Mouse (Mus musculus): Measurements from ENCODE around the gene Pou3f3. TPM values are rescaled to one million over a fixed set of nuclear protein-coding genes. Genes with fewer than 3 reads are reported as not detected.
A peak's percentile ranks its signal among the peaks of the same experiment; 100 is the strongest.

The Pou3f3 gene
- polyA plus RNA-seq, 1 experiment from 2014 or later, result 52.0 TPM

DNA sequence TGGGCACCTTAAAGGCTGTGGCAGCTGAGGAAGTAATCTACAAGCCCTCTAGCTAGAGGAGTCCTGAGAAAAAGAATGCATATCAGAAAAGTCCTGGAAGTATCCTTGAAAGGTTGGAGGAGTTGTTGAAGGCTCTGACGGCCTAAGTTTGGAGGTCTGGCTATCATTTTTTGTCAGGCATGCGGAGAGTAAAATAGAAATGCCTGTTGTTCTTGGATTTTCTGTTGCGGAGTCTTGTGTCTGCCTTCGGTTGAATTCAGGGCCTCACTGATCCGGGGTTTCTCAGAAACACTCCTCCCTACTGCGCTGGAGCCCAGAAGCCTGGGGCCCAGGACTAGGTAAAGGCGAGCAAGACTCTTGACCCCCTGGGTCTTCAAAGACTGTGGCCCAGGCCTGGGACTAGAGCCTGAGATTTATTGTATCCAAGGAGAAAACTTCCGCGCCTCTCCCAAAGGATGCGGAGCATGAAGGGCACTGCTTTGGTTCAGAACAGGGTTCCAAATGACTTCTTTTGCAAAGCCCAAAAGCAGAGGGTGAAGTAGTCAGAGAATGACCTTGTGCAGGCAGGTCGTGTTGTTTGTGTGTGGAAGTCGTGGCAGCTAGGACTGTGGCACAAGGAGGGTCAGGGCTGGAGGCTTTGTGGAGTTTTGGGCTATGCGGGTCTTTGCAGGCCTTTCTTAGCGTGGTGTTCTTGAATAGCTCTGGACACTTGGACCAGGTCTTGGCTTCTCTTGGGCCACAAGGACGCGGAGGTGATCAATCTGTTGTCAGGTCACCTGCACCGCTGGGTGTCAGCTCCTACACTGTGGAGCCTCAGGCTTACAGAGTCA is 9.6 kb downstream of the Pou3f3 start:
- peak overlapping the region; percentile 89 for H3K27ac ChIP-seq (replicated peaks)
- 0 out of 2 replicates have a peak, but pooled peaks have one; percentile 3 for ATAC-seq (replicated peaks)
- peak overlapping the region; percentile 42 for H3K4me3 ChIP-seq
- 11% methylated on average over 17 of the region's 17 CpGs for WGBS
- no peaks in the 10 kb centered on the region for H3K27me3 ChIP-seq
- no peaks in the 10 kb centered on the region for H3K9me3 ChIP-seq
- peak overlapping the region; percentile 57 for H3K9ac ChIP-seq (replicated peaks)
- peaks cover 67% of the 10 kb centered on the region for H3K4me1 ChIP-seq
- H3K36me3 ChIP-seq, result no peaks in the 10 kb centered on the region
- peak overlapping the region; percentile 60 for H3K4me2 ChIP-seq (replicated peaks)

DNA sequence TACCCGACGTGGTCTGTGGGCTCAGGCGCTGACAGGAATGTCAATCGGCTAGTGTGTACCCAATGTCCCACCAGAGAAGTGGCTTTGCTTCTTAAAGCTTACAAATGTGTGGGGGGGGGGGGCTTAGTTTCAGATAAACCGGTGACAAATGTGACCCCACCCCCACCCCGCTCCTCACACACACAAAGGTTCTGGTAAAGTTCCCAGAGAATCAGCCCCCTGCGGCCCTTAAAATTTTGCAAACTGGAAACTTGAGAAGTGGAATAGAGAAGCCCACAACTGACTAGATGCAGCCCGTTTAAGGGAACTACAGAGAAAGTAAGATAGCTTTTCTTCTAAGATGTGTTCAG is 10.2 kb downstream of the Pou3f3 start:
- Histone ChIP-seq H3K27me3 (no peaks in the 10 kb centered on the region), H3K27ac (replicated peaks) (peak overlapping the region; percentile 89), H3K9ac (replicated peaks) (peak overlapping the region; percentile 57), H3K4me3 (peak overlapping the region; percentile 42), H3K4me1 (peaks cover 73% of the 10 kb centered on the region), H3K4me2 (replicated peaks) (peak overlapping the region; percentile 60), H3K36me3 (no peaks in the 10 kb centered on the region), H3K9me3 (no peaks in the 10 kb centered on the region)
- WGBS, result 8% methylated on average over 8 of the region's 8 CpGs
- ATAC-seq (replicated peaks), result no peak

DNA sequence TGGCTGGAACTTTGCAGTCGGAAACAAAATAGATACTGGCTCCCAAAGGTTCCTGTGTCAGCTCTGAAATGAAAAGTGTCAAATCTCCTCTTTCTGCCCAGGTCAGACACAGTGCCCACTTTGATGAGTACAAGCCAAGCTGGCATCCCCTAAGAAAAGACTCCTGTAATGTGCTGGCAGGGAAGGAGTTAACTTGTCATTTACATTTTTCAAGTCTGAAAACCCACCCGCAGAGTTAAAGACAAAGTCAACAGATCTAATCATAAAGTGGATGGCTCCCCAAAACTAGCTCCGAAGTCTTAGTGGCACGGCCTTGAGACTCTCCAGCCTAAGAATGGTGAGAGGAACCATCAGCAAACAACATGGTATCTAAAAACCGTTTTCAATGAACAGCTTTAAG is 11.6 kb downstream of the Pou3f3 start:
- H3K4me1 ChIP-seq, result peaks cover 85% of the 10 kb centered on the region
- H3K27ac ChIP-seq (replicated peaks), result peak overlapping the region; percentile 89
- no peak for ATAC-seq (replicated peaks)
- H3K9me3 ChIP-seq, result no peaks in the 10 kb centered on the region
- no peaks in the 10 kb centered on the region for H3K27me3 ChIP-seq
- peak overlapping the region; percentile 60 for H3K4me2 ChIP-seq (replicated peaks)
- H3K4me3 ChIP-seq, result peak overlapping the region; percentile 56
- H3K9ac ChIP-seq (replicated peaks), result peak overlapping the region; percentile 65; the same call in 1 of the 2 replicates
- whole genome bisulfite sequencing, result 7% methylated on average over 5 of the region's 5 CpGs
- no peaks in the 10 kb centered on the region for H3K36me3 ChIP-seq

DNA sequence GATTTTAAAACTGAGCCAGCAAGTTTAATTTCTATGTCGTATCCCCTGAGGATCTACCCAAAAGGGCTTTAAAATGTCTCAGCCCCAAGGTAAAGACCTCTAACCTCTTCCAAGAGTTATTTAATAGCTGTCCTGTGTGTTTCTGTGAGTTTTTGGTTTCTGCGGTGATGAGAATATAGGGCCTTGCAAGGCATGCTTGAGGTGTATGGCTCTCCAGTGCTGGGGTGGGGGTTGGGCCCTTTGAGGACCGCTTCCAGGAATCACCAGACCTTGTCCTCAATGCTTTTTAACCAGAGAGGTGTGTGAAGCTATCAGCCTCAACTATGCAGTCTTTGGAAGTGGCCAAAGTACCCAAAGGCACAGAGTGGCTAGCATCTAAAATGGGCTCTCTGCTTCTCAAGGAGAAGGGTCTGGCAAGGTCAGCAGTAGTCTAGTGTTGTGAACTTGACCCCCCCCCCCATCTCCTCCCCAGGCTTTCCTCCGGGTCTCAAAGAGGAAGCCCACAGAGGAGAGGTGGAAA is 12.1 kb downstream of the Pou3f3 start:
- no peaks in the 10 kb centered on the region for H3K36me3 ChIP-seq
- peak overlapping the region; percentile 89 for H3K27ac ChIP-seq (replicated peaks)
- ATAC-seq (replicated peaks), result no peak
- H3K9me3 ChIP-seq, result no peaks in the 10 kb centered on the region
- 10% methylated on average over 4 of the region's 4 CpGs for WGBS
- peak overlapping the region; percentile 65 for H3K9ac ChIP-seq (replicated peaks)
- peaks cover 85% of the 10 kb centered on the region for H3K4me1 ChIP-seq
- H3K4me3 ChIP-seq, result peak overlapping the region; percentile 56
- peak overlapping the region; percentile 60 for H3K4me2 ChIP-seq (replicated peaks)
- H3K27me3 ChIP-seq, result no peaks in the 10 kb centered on the region

DNA sequence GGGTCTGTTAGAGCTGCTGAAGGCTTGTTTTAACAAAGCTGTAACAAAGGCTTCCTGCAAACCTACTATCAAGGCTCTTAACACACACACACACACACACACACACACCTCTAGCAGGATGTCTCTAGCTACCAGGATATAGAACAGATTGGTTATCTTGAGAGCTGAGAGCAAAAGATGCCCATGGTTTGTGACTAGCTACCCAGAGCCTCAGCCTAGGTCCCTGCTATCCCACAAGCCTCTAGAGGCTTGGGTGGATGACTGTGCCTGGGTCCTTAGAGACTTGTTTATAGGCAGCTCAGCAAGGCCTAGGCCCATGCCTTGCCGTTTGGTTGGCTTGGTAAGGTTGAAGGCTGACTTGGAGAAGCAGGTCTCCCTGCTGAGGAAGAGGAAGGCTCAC is 13.5 kb downstream of the Pou3f3 start:
- Histone ChIP-seq H3K4me1 (peaks cover 85% of the 10 kb centered on the region), H3K36me3 (no peaks in the 10 kb centered on the region), H3K4me3 (peak overlapping the region; percentile 56), H3K9me3 (no peaks in the 10 kb centered on the region), H3K27ac (replicated peaks) (peak overlapping the region; percentile 89), H3K9ac (replicated peaks) (peak overlapping the region; percentile 65), H3K4me2 (replicated peaks) (peak overlapping the region; percentile 60), H3K27me3 (no peaks in the 10 kb centered on the region)
- WGBS, result 18% methylated on average over 1 of the region's 1 CpGs
- no peak for ATAC-seq (replicated peaks)

DNA sequence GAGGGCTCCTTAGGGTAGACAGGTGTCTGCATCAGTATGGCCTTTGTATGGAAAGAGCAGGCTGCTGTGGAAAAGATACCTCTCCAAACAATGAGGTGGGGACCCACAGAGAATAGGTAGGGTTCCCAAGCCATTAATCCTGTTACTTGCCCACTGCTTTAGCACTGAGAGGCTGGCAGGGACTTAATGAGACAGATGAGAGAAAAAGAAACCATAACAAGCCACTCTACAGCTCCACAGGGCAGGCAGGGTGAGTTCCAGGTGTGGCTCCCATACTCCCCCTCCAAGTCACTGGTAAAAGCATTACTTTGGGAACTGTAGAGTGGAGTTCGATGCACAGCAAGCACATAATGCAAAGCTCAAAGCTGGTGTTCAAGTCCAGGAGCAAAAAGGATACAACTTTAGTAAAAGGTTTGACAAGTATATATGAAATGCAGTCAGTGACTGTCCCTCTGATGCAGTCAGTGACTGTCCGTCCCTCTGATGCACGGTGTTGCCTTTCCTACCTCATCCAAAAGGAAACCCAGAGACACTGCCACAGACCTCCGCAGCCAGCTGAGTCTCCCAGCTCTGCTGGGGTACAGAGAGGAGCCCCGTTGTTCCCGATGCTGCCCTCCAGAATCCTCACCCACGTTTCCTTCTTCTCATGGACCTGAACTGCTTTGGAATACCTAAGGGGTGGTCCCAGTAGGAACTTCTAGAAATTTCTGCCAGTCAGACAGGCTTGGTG is 14.0 kb downstream of the Pou3f3 start:
- Histone ChIP-seq H3K27ac (replicated peaks) (peak overlapping the region; percentile 89), H3K27me3 (no peaks in the 10 kb centered on the region), H3K4me2 (replicated peaks) (peak overlapping the region; percentile 60), H3K4me1 (peaks cover 83% of the 10 kb centered on the region), H3K4me3 (peak overlapping the region; percentile 56), H3K9ac (replicated peaks) (peak overlapping the region; percentile 65), H3K9me3 (no peaks in the 10 kb centered on the region), H3K36me3 (no peaks in the 10 kb centered on the region)
- 11% methylated on average over 7 of the region's 7 CpGs for WGBS
- ATAC-seq (replicated peaks), result no peak

DNA sequence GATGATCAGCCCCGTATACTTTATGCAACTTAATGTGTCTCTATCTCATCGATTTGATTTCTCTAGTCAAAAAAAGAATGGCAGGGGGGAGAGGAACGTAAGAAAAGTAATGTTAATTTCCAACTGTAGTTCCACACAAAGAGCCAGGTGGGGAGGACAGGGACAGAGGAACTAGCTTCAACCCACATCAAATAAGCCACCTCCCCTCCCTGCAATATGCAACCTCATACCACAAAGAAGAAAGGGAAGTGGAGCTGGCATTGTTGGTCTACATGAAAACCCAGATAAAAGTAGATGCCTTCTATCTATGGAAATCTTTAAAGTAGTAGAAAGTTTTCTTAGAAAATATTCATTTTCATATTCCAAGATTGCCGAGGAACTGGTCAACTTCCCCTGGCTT is 14.7 kb downstream of the Pou3f3 start:
- no peak for ATAC-seq (replicated peaks)

DNA sequence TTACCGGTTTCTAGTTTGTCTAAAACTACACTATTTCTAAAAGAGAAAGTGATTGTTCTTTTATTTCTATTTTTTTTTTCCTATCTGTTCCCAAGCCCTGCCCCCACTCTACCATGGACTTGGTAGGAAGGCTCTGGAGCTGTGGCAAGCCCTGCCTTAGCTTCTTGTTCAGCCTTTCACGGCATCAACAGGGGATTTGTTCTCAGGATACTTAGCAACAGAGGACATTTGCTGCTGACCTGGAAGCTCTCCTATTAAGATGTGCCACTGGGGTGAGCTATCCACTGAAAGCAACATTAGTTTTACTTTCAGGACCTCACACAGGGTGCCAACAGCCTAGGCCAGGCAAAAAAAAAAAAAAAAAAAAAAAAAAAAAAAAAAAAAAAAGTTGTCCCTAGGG is 15.4 kb downstream of the Pou3f3 start:
- no peak for ATAC-seq (replicated peaks)
- H3K27ac ChIP-seq (replicated peaks), result peak overlapping the region; percentile 89
- no peaks in the 10 kb centered on the region for H3K9me3 ChIP-seq
- H3K36me3 ChIP-seq, result no peaks in the 10 kb centered on the region
- peaks cover 69% of the 10 kb centered on the region for H3K4me1 ChIP-seq
- 3% methylated on average over 2 of the region's 2 CpGs for WGBS
- peak overlapping the region; percentile 65 for H3K9ac ChIP-seq (replicated peaks)
- H3K4me3 ChIP-seq, result peak overlapping the region; percentile 56
- H3K27me3 ChIP-seq, result no peaks in the 10 kb centered on the region
- H3K4me2 ChIP-seq (replicated peaks), result peak overlapping the region; percentile 60

More for the DNA sequence above, 14.7 kb downstream of the Pou3f3 start:
- H3K27me3 ChIP-seq, result no peaks in the 10 kb centered on the region
- peaks cover 76% of the 10 kb centered on the region for H3K4me1 ChIP-seq
- peak overlapping the region; percentile 60 for H3K4me2 ChIP-seq (replicated peaks)
- peak overlapping the region; percentile 56 for H3K4me3 ChIP-seq
- 13% methylated on average over 4 of the region's 4 CpGs for WGBS
- peak overlapping the region; percentile 89 for H3K27ac ChIP-seq (replicated peaks)
- no peaks in the 10 kb centered on the region for H3K9me3 ChIP-seq
- H3K36me3 ChIP-seq, result no peaks in the 10 kb centered on the region
- H3K9ac ChIP-seq (replicated peaks), result peak overlapping the region; percentile 65

DNA sequence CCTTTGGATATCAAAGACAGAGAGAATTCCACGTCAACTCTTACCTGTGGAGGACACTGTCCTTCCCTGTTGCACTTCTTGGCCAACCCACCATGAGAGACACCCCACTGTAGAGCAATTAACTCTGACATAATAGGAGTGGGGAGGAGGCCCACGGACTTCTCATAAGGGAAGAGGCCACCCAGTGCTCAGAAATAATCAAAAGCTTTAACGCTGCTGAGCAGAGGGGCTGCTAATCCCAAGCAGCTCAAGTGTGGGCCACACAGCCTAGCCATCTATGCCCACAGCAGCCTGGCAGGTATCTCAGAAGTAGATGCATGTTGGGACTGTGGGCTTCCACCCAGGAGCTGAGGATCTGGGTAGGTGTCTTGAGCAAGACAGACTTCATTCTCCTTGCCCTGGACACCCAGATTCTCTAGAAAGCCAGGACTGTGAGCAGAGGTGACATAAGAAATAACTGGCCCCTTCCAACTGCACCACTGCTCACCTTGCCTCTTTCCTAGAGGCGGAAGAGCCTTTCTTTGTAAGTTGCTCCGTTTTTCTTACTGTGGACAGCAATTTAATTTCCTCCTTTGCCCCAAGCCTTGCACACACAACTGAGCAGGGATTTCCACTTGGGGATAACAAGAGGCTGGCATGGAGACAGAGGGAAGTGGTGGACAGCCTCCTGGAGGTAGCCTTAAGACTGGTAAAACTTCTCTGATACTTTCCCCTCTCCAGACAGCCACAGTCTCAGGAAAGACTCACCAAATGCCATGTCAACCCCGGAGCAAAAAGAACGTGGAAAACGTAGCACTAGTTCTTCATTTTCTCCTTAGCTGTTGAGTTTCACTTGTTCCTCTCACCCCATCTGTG is 16.1 kb downstream of the Pou3f3 start:
- Histone ChIP-seq H3K27ac (replicated peaks) (peak overlapping the region; percentile 89), H3K4me1 (peaks cover 64% of the 10 kb centered on the region), H3K36me3 (no peaks in the 10 kb centered on the region), H3K4me3 (peak overlapping the region; percentile 56), H3K9ac (replicated peaks) (peak overlapping the region; percentile 65), H3K4me2 (replicated peaks) (peak overlapping the region; percentile 60), H3K27me3 (no peaks in the 10 kb centered on the region), H3K9me3 (no peaks in the 10 kb centered on the region)
- no peak for ATAC-seq (replicated peaks)
- 10% methylated on average over 8 of the region's 8 CpGs for WGBS

DNA sequence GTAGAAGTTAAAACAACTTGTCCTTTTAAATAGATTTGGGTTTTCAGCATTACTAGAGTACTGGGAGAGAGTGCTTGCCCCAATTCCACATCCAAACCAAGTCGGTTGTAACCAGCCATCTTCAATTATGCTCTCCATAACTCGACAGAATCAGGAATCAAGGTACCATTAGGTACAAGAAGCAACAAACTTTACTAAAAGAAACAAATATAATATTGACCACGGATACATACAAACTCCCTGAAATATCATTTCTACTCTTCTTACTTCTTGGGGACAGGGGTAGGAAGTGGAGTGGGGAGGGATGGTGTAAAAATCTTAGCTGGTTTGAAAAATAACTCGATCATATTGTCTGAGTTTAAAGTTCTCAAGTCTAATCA is 16.7 kb downstream of the Pou3f3 start:
- Histone ChIP-seq H3K4me2 (replicated peaks) (peak overlapping the region; percentile 60), H3K36me3 (no peaks in the 10 kb centered on the region), H3K9me3 (no peaks in the 10 kb centered on the region), H3K4me3 (peak overlapping the region; percentile 56), H3K4me1 (peaks cover 58% of the 10 kb centered on the region), H3K9ac (replicated peaks) (peak overlapping the region; percentile 65), H3K27me3 (no peaks in the 10 kb centered on the region), H3K27ac (replicated peaks) (peak overlapping the region; percentile 89)
- 12% methylated on average over 4 of the region's 4 CpGs for whole genome bisulfite sequencing
- ATAC-seq (replicated peaks), result no peak

DNA sequence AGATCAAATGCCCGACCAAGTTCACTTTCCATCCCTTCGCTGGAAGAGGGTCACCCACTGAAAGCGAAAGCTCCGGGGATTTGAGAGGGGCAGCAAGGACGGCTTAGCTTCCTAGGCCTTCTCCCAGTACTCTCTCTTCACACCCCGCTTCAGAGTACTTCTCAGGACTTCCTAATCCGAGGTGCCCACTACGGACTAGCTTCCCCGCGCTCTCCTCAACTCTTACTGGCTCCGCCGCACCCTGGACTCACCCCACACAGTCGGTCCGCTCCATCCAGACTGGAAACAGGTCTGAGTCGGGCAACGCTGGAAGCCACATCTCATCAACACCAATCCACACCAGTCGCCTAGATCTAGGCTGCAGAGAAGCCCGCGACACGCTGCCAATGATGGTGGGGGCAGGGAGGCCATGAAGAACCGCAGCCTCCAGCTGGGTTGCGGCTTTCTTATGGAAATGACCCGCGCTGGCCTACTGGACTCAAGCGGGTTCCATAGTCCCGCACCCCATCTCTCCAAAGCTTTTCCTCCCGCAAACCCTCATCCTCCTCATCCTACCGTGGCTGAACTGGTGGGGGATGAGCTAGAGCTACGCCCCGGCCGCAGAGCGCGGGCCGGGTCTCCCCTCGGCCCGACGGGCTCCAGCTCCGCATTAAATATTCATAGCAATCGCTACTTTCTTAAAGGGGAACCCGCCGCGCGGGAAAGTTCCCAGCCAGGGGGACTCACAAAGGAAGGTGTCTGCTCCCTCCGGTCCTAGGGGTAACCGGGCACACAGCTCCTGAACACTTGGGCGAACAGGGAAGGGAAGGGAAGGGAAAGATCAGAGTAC is 17.8 kb downstream of the Pou3f3 start:
- no peaks in the 10 kb centered on the region for H3K9me3 ChIP-seq
- H3K27ac ChIP-seq (replicated peaks), result peak overlapping the region; percentile 89
- ATAC-seq (replicated peaks), result peak; percentile 29
- peak overlapping the region; percentile 65 for H3K9ac ChIP-seq (replicated peaks)
- no peaks in the 10 kb centered on the region for H3K36me3 ChIP-seq
- H3K27me3 ChIP-seq, result no peaks in the 10 kb centered on the region
- H3K4me1 ChIP-seq, result peaks cover 51% of the 10 kb centered on the region
- peak overlapping the region; percentile 56 for H3K4me3 ChIP-seq
- H3K4me2 ChIP-seq (replicated peaks), result peak overlapping the region; percentile 60
- WGBS, result 1% methylated on average over 46 of the region's 46 CpGs

All from forebrain, embryonic 15.5 days (tissue).